Mouse (Mus musculus) c-Kit-positive CD71-positive TER-119-negative erythroid progenitor cells, embryonic 14.5 days (primary cell): ENCODE measurements around the gene Klhl8.

ENCODE experiments used
- DNase-seq: peaks from one replicate; pipeline ENCODE4 v3.0.0-alpha.2; 2013; ENCODE audit warnings: low read depth

Gene Klhl8

DNA sequence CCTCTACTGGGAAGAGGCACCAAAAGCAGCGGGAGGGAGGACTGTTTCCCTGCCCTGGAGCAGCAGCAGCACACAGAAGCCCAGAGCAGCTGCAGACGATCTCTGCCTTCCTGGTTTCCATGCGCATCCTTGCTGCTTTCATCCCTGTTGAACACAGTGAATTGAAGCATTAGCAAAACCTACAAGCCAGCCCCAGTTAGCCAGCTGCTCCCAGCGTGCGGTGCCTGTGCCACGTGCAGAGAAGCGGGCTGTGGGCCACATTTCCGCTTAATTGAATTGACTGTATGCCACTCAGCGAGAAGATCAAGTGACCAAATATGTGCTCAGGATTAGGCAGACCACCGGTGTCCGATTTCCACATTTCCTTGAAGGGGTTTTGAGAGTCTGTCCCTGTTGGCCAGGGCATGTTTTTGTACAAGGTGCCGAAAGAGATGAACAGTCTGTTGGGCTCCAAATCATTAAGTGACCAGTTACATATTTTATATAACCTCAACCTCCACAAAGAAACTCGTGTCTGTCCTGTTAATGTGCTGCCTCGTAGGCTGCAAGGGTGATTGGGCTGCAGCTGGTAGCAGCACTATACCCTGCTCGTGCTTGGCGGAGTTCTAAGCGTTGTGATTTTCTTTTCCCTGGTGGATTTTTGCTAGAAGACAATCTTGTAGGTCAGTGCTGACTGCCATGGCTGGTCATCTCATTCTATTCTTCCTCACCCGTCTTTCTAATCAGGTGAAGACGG, 65.5 kb downstream of the Klhl8 start:
- no peak for DNase-seq

GRCm38 (mm10) chr5:103843938-103844337, 67.1 kb downstream of the Klhl8 start:
- peak; percentile 21 for DNase-seq

DNA sequence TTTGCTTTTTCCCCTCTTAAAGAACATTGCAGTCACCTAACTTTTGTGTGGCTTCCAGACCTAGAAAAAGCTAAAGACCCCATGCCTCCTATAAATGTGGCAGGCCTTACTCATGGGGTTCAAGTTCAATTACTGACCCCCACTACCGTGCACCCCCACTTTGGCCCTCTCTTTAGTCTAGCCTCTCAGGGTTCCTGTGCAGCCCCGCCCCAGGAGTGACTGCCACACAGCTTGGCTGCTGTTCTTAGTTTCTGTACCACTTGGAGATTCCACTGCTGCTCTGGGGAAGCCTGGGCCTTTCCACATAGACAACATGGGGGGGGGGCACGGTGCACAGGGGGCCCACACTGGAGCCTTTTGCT, 71.8 kb downstream of the Klhl8 start:
- no peak for DNase-seq

DNA sequence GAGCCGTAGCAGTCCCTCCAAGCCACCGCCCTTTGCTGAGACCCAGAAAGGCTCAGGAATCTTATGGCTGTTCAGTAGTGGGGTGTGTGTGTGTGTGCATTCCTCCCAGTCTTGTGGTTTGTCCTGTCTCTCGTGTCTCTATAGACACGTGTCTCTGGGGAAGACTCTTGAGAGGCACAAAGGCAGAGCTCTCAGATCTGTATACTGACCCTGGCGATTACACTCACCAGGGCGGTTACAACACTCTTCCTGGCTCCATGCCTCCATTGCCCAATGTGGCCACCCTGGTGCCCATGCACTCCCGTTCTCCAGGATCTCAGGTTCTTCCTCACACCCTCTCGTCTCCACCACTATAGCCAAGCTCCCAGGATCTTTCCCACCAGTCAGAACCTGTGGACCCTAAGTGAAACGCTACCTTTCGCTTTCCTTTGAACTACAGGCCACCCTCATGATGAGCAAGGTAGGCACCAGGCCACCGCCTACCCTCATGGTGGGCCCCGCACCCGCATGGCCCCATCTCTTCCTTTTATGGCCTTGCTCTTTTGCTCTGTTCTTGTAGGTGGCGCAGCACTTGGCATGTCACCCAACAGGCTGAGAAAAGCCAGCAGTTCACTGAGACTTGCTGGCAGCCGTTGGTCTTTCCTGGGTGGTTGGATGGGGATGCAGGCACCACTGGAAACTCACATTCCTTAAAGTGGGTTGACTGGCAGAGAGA, 72.4 kb downstream of the Klhl8 start:
- no peak for DNase-seq

DNA sequence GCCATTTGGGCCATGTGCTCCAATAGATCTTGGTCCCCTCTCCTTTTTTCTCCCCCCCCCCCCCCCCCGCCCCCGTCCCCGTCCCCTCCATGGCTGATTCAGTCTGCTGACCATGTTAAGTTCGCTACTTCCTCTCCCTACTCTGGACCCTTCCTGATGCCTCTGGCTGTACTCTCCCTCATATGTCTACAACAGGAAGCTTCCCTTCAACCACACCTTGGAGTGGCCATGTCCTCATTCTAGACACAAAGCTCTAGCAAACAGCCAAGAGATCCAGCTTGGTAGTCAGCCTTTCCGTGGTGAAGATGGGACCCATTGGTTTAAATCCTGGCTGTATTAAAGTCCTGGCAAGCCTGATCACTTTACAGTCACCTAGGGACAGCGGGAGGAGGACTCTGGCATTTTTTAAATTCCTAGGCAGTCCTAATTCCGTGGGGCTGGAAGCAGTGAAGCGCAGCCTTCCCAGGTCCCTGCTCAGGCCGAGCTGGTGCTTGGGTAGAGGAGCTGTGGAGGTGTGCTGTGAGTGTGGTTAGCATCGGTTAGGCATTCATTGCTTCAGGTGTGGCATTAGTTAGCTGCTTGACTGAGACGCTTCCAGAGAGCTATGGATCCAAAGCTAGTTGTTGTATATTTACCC, 74.8 kb downstream of the Klhl8 start:
- DNase-seq: no peak

GRCm38 (mm10) chr5:103835471-103836147, 75.5 kb downstream of the Klhl8 start:
- no peak for DNase-seq

DNA sequence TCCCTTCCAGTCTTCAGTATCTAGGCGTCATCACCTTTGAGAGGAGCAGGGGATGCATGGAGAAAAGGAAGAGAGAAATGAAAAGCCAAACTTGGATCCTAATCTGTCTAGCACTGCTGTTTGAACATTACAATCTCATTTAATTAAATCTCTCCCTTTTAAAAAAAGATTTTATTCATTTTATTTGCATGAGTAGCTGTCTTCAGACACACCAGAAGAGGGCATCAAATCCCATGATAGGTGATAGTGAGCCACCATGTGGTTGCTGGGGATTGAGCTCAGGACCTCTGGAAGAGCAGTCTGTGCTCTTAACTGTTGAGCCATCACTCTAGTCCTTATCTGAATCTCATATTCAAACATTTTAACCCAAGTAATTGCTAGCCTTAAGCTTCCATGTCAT, 80.2 kb downstream of the Klhl8 start:
- DNase-seq: no peak

DNA sequence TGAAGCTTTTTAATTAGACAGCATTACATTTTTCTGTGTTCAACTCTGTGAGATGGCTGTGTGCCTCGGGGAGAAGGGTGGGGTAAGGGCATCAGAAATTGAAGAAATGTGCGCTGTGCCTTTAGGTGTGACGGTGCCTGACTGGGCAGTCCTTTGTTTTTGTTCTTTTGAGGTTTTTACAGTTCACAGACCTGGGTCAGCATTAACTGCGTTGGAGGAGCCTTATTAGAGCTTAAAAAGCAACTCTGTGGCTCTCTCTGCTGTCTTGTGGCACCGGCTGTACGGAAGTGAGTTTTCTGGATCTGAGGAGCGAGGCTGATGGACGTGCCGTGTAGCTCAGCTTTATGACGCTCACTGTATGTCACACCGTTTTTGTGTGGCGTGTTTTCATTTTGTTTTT, 81.9 kb downstream of the Klhl8 start:
- DNase-seq: no peak

DNA sequence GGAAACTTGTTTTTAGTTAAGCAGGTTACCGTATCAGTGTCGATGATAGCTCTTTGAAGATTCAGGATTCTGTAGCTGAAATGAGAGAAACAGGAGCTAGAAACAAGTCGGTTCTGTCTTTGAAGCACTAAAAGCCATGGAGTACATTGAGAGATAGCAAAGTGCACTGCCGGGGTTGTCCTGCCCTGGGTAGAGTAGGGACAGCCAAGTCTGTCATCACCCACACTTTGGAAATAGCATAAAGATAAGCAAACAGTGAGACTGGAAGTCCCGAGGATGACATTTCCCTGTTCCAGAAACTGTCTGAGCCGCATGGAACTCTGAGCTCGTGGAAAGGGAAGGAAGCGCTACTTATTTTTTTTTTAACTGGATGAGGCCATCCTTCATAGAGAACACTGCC, 82.3 kb downstream of the Klhl8 start:
- DNase-seq: no peak

DNA sequence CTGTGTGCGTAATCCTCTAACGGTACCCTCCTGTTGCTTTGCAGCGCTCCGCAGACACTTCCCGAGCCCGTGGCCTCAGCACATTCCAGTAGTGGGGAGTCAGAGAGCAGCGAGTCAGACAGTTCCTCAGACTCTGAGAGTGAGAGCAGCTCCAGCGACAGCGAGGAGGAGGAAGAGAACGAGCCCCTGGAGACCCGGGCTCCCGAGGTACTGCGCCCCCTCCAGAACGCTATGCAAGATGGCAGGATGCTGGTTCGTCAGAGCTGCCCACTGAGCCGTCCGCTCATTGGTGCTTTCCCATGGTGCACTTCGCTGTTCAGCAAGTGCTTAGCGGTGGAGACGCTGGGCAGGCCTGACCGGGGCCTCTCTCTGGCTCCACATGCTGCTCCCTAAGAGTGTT, 82.8 kb downstream of the Klhl8 start:
- DNase-seq: no peak

DNA sequence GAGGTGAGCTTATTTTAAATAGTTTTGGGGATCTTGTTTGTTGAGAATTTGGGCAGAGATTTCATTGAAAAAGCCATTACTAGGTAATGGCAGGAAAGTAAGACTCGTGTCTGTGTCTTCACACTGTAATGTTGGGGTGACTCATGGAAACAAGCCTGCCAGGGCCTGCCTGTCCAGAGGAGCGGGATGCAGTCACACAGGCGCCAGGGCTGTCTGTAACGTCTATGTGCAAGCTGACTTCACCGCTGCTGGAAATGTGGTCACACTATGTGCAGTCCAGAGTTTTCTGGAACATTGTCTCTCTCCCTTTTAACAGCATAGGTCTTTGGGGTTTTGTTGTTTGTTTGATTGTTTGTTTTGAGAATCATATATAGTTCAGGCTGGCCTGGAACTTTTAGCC, 88.1 kb downstream of the Klhl8 start:
- DNase-seq: no peak

GRCm38 (mm10) chr5:103821500-103822298, 89.4 kb downstream of the Klhl8 start:
- no peak for DNase-seq

- no peak for DNase-seq
Measured at GRCm38 (mm10) chr5:103821062-103821461, 90.0 kb downstream of the Klhl8 start.

DNA sequence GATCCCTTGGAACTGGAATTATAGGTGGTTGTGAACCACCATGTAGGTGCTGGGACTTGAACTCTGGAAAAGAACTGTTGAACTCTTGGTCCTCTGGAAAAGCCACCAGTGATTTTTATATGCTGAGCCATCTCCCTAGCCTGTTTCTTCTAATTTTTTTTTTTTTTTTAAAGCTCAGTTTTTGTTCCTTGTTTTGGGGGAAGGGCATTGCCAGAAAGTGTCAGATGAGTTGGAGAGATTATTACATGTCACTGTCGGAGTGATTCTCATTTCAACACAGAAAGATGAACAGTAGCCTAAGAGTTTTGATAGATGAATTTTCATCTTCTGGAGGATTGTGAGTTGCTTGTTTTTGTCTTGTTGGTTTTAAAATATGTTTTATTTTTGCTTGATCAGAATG, 91.4 kb downstream of the Klhl8 start:
- DNase-seq: no peak

DNA sequence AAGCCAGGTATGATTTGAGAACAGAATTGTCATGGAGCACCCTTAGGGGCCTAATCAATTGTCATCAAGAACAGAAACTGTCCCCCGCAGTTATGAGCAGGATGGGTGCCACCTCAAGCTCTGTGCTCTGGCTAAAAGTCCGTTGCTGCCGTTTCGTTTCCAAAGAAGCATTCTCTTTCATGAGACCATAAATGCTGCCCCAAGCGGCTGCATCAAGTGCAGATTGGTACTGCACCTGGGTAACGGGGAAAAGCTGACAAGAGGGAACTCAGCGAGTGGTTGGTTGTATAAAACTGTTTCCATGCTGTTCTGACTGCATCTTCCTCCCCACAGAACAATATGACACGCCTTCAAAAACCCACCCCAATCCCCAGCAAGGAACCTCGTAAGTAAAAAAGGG, 92.5 kb downstream of the Klhl8 start:
- no peak for DNase-seq

DNA sequence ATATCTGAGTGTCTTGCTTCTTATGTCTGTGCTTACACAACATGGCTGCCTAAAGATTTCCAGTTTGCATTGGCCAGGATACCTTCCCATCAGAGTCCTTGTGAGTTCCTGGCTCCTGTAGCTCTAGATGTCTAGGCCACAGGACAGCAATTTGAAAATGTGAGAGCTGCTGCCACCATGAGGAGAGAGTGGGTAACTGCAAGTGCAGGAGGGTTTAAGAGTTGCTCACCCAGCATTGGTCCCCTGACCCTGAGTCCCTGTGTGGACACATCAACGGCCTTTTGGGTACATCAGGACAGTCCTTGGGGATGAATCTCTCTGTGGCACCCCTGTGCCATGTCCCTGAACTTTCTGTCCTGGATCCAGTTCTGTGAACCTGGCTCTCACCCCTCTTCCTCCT, 93.3 kb downstream of the Klhl8 start:
- peak; percentile 68 for DNase-seq

DNA sequence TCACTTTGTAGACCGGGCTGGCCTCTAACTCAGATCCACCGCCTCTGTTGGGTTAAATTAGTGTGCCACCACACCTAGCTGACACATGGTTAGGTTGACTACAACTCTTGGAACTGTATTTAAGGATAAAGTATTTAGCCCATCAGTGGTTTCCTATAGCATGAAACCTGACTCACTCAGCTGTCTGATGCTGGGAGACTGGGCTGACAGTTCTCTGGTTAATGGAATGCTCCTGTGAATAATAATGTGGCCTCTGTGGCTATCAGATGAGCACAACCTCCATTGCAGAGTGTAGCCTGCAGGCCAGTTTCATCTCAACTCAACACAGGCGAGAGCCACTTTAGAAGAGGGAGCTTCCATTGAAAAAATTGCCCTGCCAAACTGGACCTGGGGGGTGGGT, 94.3 kb downstream of the Klhl8 start:
- DNase-seq: no peak

- no peak for DNase-seq
Measured at GRCm38 (mm10) chr5:103815249-103815617, 95.8 kb downstream of the Klhl8 start.

GRCm38 (mm10) chr5:103814551-103815248, 96.4 kb downstream of the Klhl8 start:
- DNase-seq: no peak

DNA sequence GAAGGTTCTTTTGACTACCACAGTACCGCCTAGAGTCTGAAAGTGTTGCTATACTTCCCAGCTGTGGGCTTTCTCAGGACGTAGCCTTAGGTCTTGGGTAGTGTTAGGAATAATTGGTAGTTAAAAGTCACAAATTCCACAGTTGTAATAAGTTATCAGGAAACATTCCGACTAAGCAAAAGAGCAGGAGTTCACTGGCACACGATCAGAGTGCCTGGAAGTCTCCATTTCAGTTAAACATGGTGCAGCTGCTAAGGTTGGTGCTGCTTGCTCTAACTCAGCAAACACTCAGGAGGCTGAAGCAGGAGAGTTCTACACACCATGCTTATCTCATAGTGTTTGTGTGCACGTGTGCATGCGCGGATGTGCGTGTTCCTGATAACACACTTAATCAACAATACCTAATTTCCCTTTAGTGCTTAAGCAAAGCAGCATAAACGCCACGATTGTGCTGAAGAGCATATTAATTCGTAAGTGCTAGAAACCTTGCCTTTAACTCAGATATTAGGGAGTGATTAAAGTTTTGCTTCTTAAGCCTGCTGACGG, 97.0 kb downstream of the Klhl8 start:
- DNase-seq: no peak

DNA sequence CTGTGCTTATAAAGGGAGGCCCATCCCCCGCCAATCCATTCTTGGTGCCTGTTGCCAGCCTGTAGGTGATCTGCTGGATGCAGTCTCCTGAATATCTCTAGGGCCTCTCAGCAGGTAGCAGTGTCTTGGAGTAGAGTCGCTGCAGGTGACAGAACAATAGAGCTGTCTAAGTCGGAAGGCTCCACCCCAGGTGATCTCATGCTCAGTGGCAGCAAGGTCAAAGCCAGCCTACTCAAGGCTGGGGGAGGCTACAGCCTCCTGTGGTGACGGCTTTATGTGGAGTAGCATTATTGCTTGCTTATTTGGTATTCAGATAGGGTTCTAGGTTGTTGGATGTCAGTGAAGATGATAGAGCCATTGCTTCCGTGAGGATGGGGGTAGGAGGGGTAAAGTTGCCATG, 97.8 kb downstream of the Klhl8 start:
- DNase-seq: no peak
